Mouse (Mus musculus) right cerebral cortex, adult 18-20 months (tissue): ENCODE data around the gene Litaf.
"Not testable (repeated sequence)": the region's sequence is repeated elsewhere in the genome, so short reads cannot be mapped to it uniquely, and the experiment has no call there.

Experiments used
- DNase-seq: peaks from one replicate; pipeline ENCODE4 v3.0.0; 2022; ENCODE audit warnings: mixed read lengths

Litaf gene

GRCm38 (mm10) chr16:11021403-11022112, 44.4 kb downstream of the Litaf start:
- peak; percentile 15 for DNase-seq

GRCm38 (mm10) chr16:11017807-11018595, 48.0 kb downstream of the Litaf start:
- DNase-seq, result no peak

- DNase-seq, result no peak
Measured at GRCm38 (mm10) chr16:11016353-11016752, 49.6 kb downstream of the Litaf start.

GRCm38 (mm10) chr16:11014407-11014806, 51.5 kb downstream of the Litaf start:
- no peak for DNase-seq

GRCm38 (mm10) chr16:11013464-11014147, 52.4 kb downstream of the Litaf start:
- DNase-seq, result not testable (repeated sequence)

- peak; percentile 72 for DNase-seq
Measured at GRCm38 (mm10) chr16:11012571-11013463, 53.1 kb downstream of the Litaf start.

- no peak for DNase-seq
Measured at GRCm38 (mm10) chr16:11011939-11012338, 54.0 kb downstream of the Litaf start.

GRCm38 (mm10) chr16:11011206-11011605, 54.8 kb downstream of the Litaf start:
- no peak for DNase-seq

- DNase-seq, result no peak
Measured at GRCm38 (mm10) chr16:11010270-11010669, 55.7 kb downstream of the Litaf start.

- DNase-seq, result no peak
Measured at GRCm38 (mm10) chr16:11008162-11008991, 57.6 kb downstream of the Litaf start.

- DNase-seq, result no peak
Measured at GRCm38 (mm10) chr16:11006100-11006499, 59.9 kb downstream of the Litaf start.

GRCm38 (mm10) chr16:11001703-11002659, 64.0 kb downstream of the Litaf start:
- no peak for DNase-seq

GRCm38 (mm10) chr16:10999809-11000208, 66.1 kb downstream of the Litaf start:
- no peak for DNase-seq

- DNase-seq, result no peak
Measured at GRCm38 (mm10) chr16:10998224-10998623, 67.7 kb downstream of the Litaf start.

GRCm38 (mm10) chr16:10996576-10996975, 69.4 kb downstream of the Litaf start:
- no peak for DNase-seq

GRCm38 (mm10) chr16:10993032-10993744, 72.8 kb downstream of the Litaf start:
- DNase-seq, result peak; percentile 79

GRCm38 (mm10) chr16:10992090-10993031, 73.6 kb downstream of the Litaf start:
- peak; percentile 45 for DNase-seq

- no peak for DNase-seq
Measured at GRCm38 (mm10) chr16:10991737-10992089, 74.2 kb downstream of the Litaf start.

- DNase-seq, result no peak
Measured at GRCm38 (mm10) chr16:10990763-10991162, 75.2 kb downstream of the Litaf start.
